ENCODE assay signal across 20 mouse cellular contexts in genomic region chr13:38914771-38915170, GRCm38 (mm10).
"Had no signal": no experiment of that assay in that cellular context is flagged by ENCODE, and none has a peak within 500 bp of the region (broad histone marks: within the 10 kb centered on the region; RNA-seq: fewer than 3 reads in every experiment).

No protein-coding gene starts in this region.

- H3K9me3 ChIP-seq: liver, embryonic 13.5 days; lung, embryonic 15.5 days; midbrain, embryonic 10.5 days; midbrain, embryonic 13.5 days; neural tube, embryonic 12.5 days; neural tube, embryonic 15.5 days; stomach, embryonic 15.5 days had no signal

- H3K36me3 ChIP-seq: liver, embryonic 13.5 days; lung, embryonic 15.5 days; midbrain, embryonic 10.5 days; midbrain, embryonic 13.5 days; neural tube, embryonic 12.5 days; neural tube, embryonic 15.5 days; stomach, embryonic 15.5 days had no signal

- H3K4me1 ChIP-seq: liver, embryonic 13.5 days; lung, embryonic 15.5 days; megakaryocyte, embryonic 14.5 days; midbrain, embryonic 10.5 days; neural tube, embryonic 12.5 days; stomach, embryonic 15.5 days had no signal

- H3K4me3 ChIP-seq: left cerebral cortex, adult 2 months; liver, embryonic 13.5 days; lung, embryonic 15.5 days; megakaryocyte, embryonic 14.5 days; midbrain, embryonic 10.5 days; midbrain, embryonic 13.5 days; neural tube, embryonic 12.5 days; neural tube, embryonic 15.5 days; stomach, embryonic 15.5 days had no signal

- H3K27me3 ChIP-seq: liver, embryonic 13.5 days; lung, embryonic 15.5 days; megakaryocyte, embryonic 14.5 days; midbrain, embryonic 13.5 days; neural tube, embryonic 12.5 days; neural tube, embryonic 15.5 days; stomach, embryonic 15.5 days had no signal

- H3K27ac ChIP-seq: left cerebral cortex, adult 2 months; liver, embryonic 13.5 days; lung, embryonic 15.5 days; midbrain, embryonic 10.5 days; midbrain, embryonic 13.5 days; neural tube, embryonic 12.5 days; neural tube, embryonic 15.5 days; stomach, embryonic 15.5 days had no signal

- H3K9ac ChIP-seq: liver, embryonic 13.5 days; lung, embryonic 15.5 days; midbrain, embryonic 13.5 days; neural tube, embryonic 12.5 days; neural tube, embryonic 15.5 days; stomach, embryonic 15.5 days had no signal

- ATAC-seq: midbrain, embryonic 13.5 days had no signal

- H3K4me2 ChIP-seq: liver, embryonic 13.5 days; lung, embryonic 15.5 days; midbrain, embryonic 13.5 days; neural tube, embryonic 12.5 days; neural tube, embryonic 15.5 days; stomach, embryonic 15.5 days had no signal

- DNase-seq: kidney, adult 9 months; kidney, postnatal 25 days; layer of hippocampus, postnatal 36 days; liver, embryonic 13.5 days; lung, postnatal 10 days; lung, postnatal 36 days; right cerebral cortex, adult 18-20 months; right cerebral cortex, postnatal 14 days; right cerebral cortex, postnatal 4 days; thymus, adult 2 months; thymus, postnatal 14 days; thymus, postnatal 4 days had no signal
